31 mouse cellular contexts compared by ENCODE assay signal in the genomic region with DNA sequence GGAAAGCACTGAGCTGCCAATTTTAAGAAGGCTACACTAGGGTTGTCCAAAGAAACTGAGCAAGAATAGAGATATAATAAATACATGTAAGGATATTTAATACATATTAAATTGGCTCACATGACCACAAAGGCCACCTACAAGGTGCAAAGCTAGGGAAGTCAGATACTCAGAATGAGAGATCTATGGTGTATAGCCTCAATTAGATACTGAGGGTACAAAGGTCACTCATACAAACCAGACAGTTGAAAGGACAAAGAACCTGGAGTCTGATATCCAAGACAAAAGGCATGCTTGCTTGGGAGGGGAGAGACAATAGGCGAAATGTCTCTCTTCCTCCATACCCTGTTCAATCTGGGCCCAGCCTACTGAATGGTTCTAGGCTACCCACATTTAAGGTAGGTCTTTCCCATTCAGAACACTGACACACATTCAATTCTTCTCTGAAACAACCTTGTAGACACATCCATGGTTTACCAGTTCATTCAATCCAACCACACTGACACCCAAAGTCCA. TPM values are rescaled to one million over a fixed set of nuclear protein-coding genes. Genes with fewer than 3 reads are reported as not detected.
DNase-seq lines count a peak whose midpoint lies in the region; ATAC-seq and TF ChIP-seq lines count a peak whose summit lies in the region.
"Had no signal": no experiment of that assay in that cellular context is flagged by ENCODE, and none has a peak within 500 bp of the region (broad histone marks: within the 10 kb centered on the region; RNA-seq: fewer than 3 reads in every experiment).

No protein-coding gene starts in this region.

- no peaks in the 10 kb centered on the region for H3K27me3 ChIP-seq in ES-Bruce4 (ENCODE audit: control insufficient read depth, insufficient read depth, low read length, poor library complexity, severe bottlenecking)
- no peaks in the 10 kb centered on the region for H3K27me3 ChIP-seq in intestine, embryonic 15.5 days (replicated peaks)
- H3K27me3 ChIP-seq in small intestine, adult 2 months (ENCODE audit: control insufficient read depth, insufficient read depth, low read length) = no peaks in the 10 kb centered on the region
- no peaks in the 10 kb centered on the region for H3K27me3 ChIP-seq in stomach, postnatal 0 days (ENCODE audit: control insufficient read depth, insufficient read depth, low read length)
- H3K27me3 ChIP-seq: CH12.LX; embryonic facial prominence, embryonic 13.5 days; forebrain, embryonic 12.5 days; forebrain, embryonic 15.5 days; heart, embryonic 13.5 days; hindbrain, embryonic 15.5 days; Patski had no signal

- in situ Hi-C loops in ES-E14 (cut with MboI; ENCODE audit: low sequenced_read_pairs in 2 of 2, unreplicated experiment in 2 of 2) = no loop called here

- H3K9ac ChIP-seq in ES-Bruce4 (ENCODE audit: low read depth, poor library complexity, severe bottlenecking) (no peak overlapping the region), ES-E14 (ENCODE audit: insufficient read depth, low read depth, low read length, poor library complexity, severe bottlenecking) (no peak overlapping the region)
- no peak overlapping the region for H3K9ac ChIP-seq in intestine, embryonic 15.5 days
- H3K9ac ChIP-seq in stomach, postnatal 0 days (ENCODE audit: low read length) = no peak overlapping the region
- H3K9ac ChIP-seq: embryonic facial prominence, embryonic 13.5 days; forebrain, embryonic 12.5 days; forebrain, embryonic 15.5 days; heart, embryonic 13.5 days; hindbrain, embryonic 15.5 days had no signal

- 80% methylated on average over 1 of the region's 1 CpGs for WGBS in intestine, embryonic 15.5 days
- WGBS in small intestine, adult 2 months = 73% methylated on average over 1 of the region's 1 CpGs
- WGBS in stomach, postnatal 0 days = 84% methylated on average over 1 of the region's 1 CpGs

- peak overlapping the region; percentile 85 for H3K27ac ChIP-seq in ES-Bruce4 (ENCODE audit: insufficient read depth, low read length)
- H3K27ac ChIP-seq in ES-E14 (ENCODE audit: insufficient read depth, low read depth, low read length, poor library complexity, severe bottlenecking) = peak overlapping the region; percentile 72
- H3K27ac ChIP-seq in intestine, embryonic 15.5 days = no peak overlapping the region
- peak overlapping the region; percentile 35; the same call in 1 of the 2 replicates for H3K27ac ChIP-seq in small intestine, adult 2 months (ENCODE audit: insufficient read depth, low read depth, low read length)
- H3K27ac ChIP-seq in stomach, postnatal 0 days (replicated peaks) = no peak overlapping the region
- H3K27ac ChIP-seq: embryonic facial prominence, embryonic 10.5 days; embryonic facial prominence, embryonic 13.5 days; forebrain, embryonic 12.5 days; forebrain, embryonic 15.5 days; heart, adult 2 months; heart, embryonic 10.5 days; heart, embryonic 13.5 days; hindbrain, embryonic 15.5 days had no signal

- no peak for TF ChIP-seq POLR2A in ES-Bruce4 (IDR thresholded peaks at IDR 0.05; ENCODE audit: insufficient read depth, low read length)
- TF ChIP-seq POLR2A in small intestine, adult 2 months (IDR thresholded peaks at IDR 0.05; ENCODE audit: low read depth, low read length) = no peak

- H3K36me3 ChIP-seq in ES-Bruce4 (ENCODE audit: control insufficient read depth, insufficient read depth, low read length, poor library complexity, severe bottlenecking) (peaks cover 7% of the 10 kb centered on the region), ES-E14 (ENCODE audit: control insufficient read depth, insufficient read depth, low read length, poor library complexity, severe bottlenecking) (peaks cover 30% of the 10 kb centered on the region)
- H3K36me3 ChIP-seq in intestine, embryonic 15.5 days = peaks cover 8% of the 10 kb centered on the region; the same call in 1 of the 2 replicates
- H3K36me3 ChIP-seq in small intestine, adult 2 months (ENCODE audit: control insufficient read depth, insufficient read depth, low read length) = peaks cover 5% of the 10 kb centered on the region; the same call in 1 of the 2 replicates
- H3K36me3 ChIP-seq in stomach, postnatal 0 days (ENCODE audit: control insufficient read depth, insufficient read depth, low read length) = no peaks in the 10 kb centered on the region; the same call in 1 of the 2 replicates

- peak; percentile 45 for DNase-seq in ES-E14 (ENCODE audit: low read depth, low spot score)
- DNase-seq in stomach, postnatal 0 days (ENCODE audit: low spot score) = no peak
- DNase-seq in urinary bladder, postnatal 4 days (ENCODE audit: low spot score in 2 of 2) = no peak
- no peak for DNase-seq in kidney, postnatal 36 days
- DNase-seq: adrenal gland, postnatal 10 days; adrenal gland, postnatal 36 days; B cell, adult 2 months; cerebellum, adult 2 months; cerebellum, adult 9-11 months; cerebellum, postnatal 25 days; embryo, embryonic 11 days; gastrocnemius, postnatal 10 days; gastrocnemius, postnatal 36 days; heart, adult 2 months; heart, postnatal 14 days; heart, postnatal 4 days had no signal

- no peak for TF ChIP-seq CTCF in ES-Bruce4 (IDR thresholded peaks at IDR 0.05; ENCODE audit: low read depth, low read length)
- TF ChIP-seq CTCF in small intestine, adult 2 months (IDR thresholded peaks at IDR 0.05; ENCODE audit: extremely low read depth, insufficient read length, insufficient replicate concordance, low read depth, low read length) = no peak
- TF ChIP-seq CTCF in stomach, postnatal 0 days (IDR thresholded peaks at IDR 0.05; ENCODE audit: low read depth) = no peak

- peaks cover 6% of the 10 kb centered on the region for H3K4me1 ChIP-seq in ES-Bruce4 (ENCODE audit: control insufficient read depth, insufficient read depth, low read length)
- peaks cover 11% of the 10 kb centered on the region in 2 experiments for H3K4me1 ChIP-seq in ES-E14 (ENCODE audit: control insufficient read depth in 2 of 2, insufficient read depth in 2 of 2, low read length in 2 of 2, poor library complexity in 1 of 2)
- 0 out of 2 replicates have a peak, but pooled peaks cover 4% of the 10 kb centered on the region for H3K4me1 ChIP-seq in intestine, embryonic 15.5 days (replicated peaks)
- peaks cover 9% of the 10 kb centered on the region; the same call in 1 of the 2 replicates for H3K4me1 ChIP-seq in small intestine, adult 2 months (ENCODE audit: control insufficient read depth, insufficient read depth, insufficient read length, low read length)
- H3K4me1 ChIP-seq in stomach, postnatal 0 days (replicated peaks; ENCODE audit: control insufficient read depth, insufficient read depth) = no peaks in the 10 kb centered on the region
- H3K4me1 ChIP-seq: embryonic facial prominence, embryonic 10.5 days; embryonic facial prominence, embryonic 13.5 days; forebrain, embryonic 12.5 days; forebrain, embryonic 15.5 days had no signal

- no peak overlapping the region for H3K4me2 ChIP-seq in intestine, embryonic 15.5 days (replicated peaks)
- no peak overlapping the region for H3K4me2 ChIP-seq in stomach, postnatal 0 days (replicated peaks; ENCODE audit: low read depth)
- H3K4me2 ChIP-seq: embryonic facial prominence, embryonic 13.5 days; forebrain, embryonic 12.5 days; forebrain, embryonic 15.5 days; heart, embryonic 13.5 days; hindbrain, embryonic 15.5 days had no signal

- ATAC-seq in intestine, embryonic 15.5 days = peak; percentile 81
- ATAC-seq in stomach, postnatal 0 days (ENCODE audit: low FRiP score, low TSS enrichment) = no peak
- ATAC-seq: activated CD4-positive, CD25-positive, alpha-beta regulatory T cell, adult 4 months; forebrain, embryonic 15.5 days; Patski had no signal

- H3K4me3 ChIP-seq in ES-Bruce4 (ENCODE audit: low read depth, low read length) (no peak overlapping the region), ES-E14 (ENCODE audit: insufficient read depth in 1 of 2, low read depth in 1 of 2, low read length in 2 of 2, poor library complexity in 1 of 2, severe bottlenecking in 1 of 2) (no peak overlapping the region)
- H3K4me3 ChIP-seq in intestine, embryonic 15.5 days (replicated peaks) = no peak overlapping the region
- H3K4me3 ChIP-seq in small intestine, adult 2 months (ENCODE audit: low read depth, low read length) = no peak overlapping the region
- no peak overlapping the region for H3K4me3 ChIP-seq in stomach, postnatal 0 days (ENCODE audit: low read depth, low read length)
- H3K4me3 ChIP-seq: embryonic facial prominence, embryonic 10.5 days; embryonic facial prominence, embryonic 13.5 days; erythroblast, embryonic 14.5 days; forebrain, embryonic 12.5 days; forebrain, embryonic 15.5 days; heart, adult 2 months; heart, embryonic 10.5 days; heart, embryonic 13.5 days; hindbrain, embryonic 15.5 days had no signal

- no peak for TF ChIP-seq EP300 in ES-Bruce4 (IDR thresholded peaks at IDR 0.05; ENCODE audit: insufficient read depth, low read depth, low read length)
- TF ChIP-seq EP300 in stomach, postnatal 0 days (optimal IDR thresholded peaks at IDR 0.05) = no peak

- H3K9me3 ChIP-seq in ES-Bruce4 (replicated peaks; ENCODE audit: control insufficient read depth, insufficient read depth, low read length, poor library complexity, severe bottlenecking) = no peaks in the 10 kb centered on the region
- H3K9me3 ChIP-seq in ES-E14 (ENCODE audit: control insufficient read depth, insufficient read depth, low read depth, low read length) = no peaks in the 10 kb centered on the region
- H3K9me3 ChIP-seq in intestine, embryonic 15.5 days = no peaks in the 10 kb centered on the region
- no peaks in the 10 kb centered on the region for H3K9me3 ChIP-seq in stomach, postnatal 0 days (ENCODE audit: control insufficient read depth, low read length)
- H3K9me3 ChIP-seq: embryonic facial prominence, embryonic 10.5 days; embryonic facial prominence, embryonic 13.5 days; forebrain, embryonic 12.5 days; forebrain, embryonic 15.5 days; G1E; heart, embryonic 10.5 days; heart, embryonic 13.5 days; hindbrain, embryonic 15.5 days had no signal

TF ChIP-seq in ES-E14, 5 proteins besides CTCF, POLR2A, EP300 and RAD21:
- no peak for TF ChIP-seq HCFC1 (IDR thresholded peaks at IDR 0.05; ENCODE audit: borderline replicate concordance, insufficient read depth, low read length)
- no peak for TF ChIP-seq ZNF384 (IDR thresholded peaks at IDR 0.05; ENCODE audit: low read depth, low read length)
- TF ChIP-seq ZC3H11A (IDR thresholded peaks at IDR 0.05; ENCODE audit: borderline replicate concordance, low read depth, low read length) = no peak
- no peak for TF ChIP-seq MAFK (IDR thresholded peaks at IDR 0.05; ENCODE audit: insufficient read depth, low read depth, low read length)
- TF ChIP-seq CHD2 (IDR thresholded peaks at IDR 0.05; ENCODE audit: low read depth, low read length) = no peak
TF ChIP-seq in ES-E14: peak in this region for 0.

RNA-seq across cellular contexts. Expression of a gene that starts 57.5 kb away (rescaled TPM):
- 8.9 and 12.8 TPM in 2 replicates for polyA plus RNA-seq in ES-Bruce4 (2011; ENCODE audit: insufficient read depth, insufficient read length, low read depth, missing spikeins)
- 6.4 and 14.1 TPM in 2 replicates for total RNA-seq in ES-E14 (2012; rRNA removed)
- polyA plus RNA-seq in intestine, embryonic 15.5 days (2015; fragmentation: Nextera tagmentation; extraction: Ambion mirVana) = 5.3 and 5.9 TPM in 2 replicates
- polyA plus RNA-seq in small intestine, adult 2 months (2012; rRNA removed) = 1.2 and 8.1 TPM in 2 replicates
- polyA plus RNA-seq in stomach, postnatal 0 days (2015; fragmentation: Nextera tagmentation; extraction: Ambion mirVana) = 4.0 and 4.2 TPM in 2 replicates
- polyA plus RNA-seq: erythroblast, embryonic 14.5 days; G1E had no signal

Comparison
In these comparisons a context has a peak if more than half of its experiments do, and no peak if none do; other contexts are left out.
1. H3K27ac ChIP-seq: peak in ES-Bruce4 (single experiment), ES-E14 (single experiment) and small intestine, adult 2 months (single experiment); none in intestine, embryonic 15.5 days (single experiment) and stomach, postnatal 0 days (single experiment).